Mouse (Mus musculus) ES-E14 (cell line): ENCODE measurements around the gene Lancl3.

Experiments
- CHD2 ChIP-seq: IDR thresholded peaks from 2 replicates; pipeline ENCODE4 v1.6.1; 2014; ENCODE audit warnings: mild to moderate bottlenecking, low read depth, low read length, inconsistent platforms
- HCFC1 ChIP-seq: IDR thresholded peaks from 2 replicates; pipeline ENCODE4 v1.6.1; 2012; ENCODE audit warnings: low read length, inconsistent platforms, borderline replicate concordance; ENCODE audit not compliant: insufficient read depth

DNA sequence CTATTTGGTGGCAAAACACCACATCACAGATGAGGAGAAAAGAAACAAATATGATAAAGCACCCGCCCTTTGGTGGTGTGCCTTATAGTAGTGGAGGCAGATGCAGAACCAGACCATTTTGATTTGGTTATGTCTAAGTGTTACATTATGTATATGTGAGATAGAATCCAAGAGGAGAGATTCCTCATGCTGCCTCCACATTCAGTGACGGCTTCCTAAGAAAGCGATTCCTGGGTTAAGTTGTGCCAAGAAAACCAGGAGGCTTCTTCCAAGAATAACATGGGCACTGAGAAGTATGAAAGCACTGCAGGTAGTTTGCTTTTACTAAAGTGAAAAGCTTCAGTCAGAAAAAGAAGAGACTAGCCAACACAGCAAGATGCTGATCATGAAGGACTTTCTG, 55.2 kb downstream of the Lancl3 start:
- TF ChIP-seq HCFC1 (no peak), CHD2 (no peak)
